Mouse (Mus musculus): Measurements from ENCODE around the gene Pak7. TPM values are rescaled to one million over a fixed set of nuclear protein-coding genes. Genes with fewer than 3 reads are reported as not detected.

The Pak7 gene
- total RNA-seq, 2 experiments from 2014 or later: 0.05 TPM; not detected in 1

DNA sequence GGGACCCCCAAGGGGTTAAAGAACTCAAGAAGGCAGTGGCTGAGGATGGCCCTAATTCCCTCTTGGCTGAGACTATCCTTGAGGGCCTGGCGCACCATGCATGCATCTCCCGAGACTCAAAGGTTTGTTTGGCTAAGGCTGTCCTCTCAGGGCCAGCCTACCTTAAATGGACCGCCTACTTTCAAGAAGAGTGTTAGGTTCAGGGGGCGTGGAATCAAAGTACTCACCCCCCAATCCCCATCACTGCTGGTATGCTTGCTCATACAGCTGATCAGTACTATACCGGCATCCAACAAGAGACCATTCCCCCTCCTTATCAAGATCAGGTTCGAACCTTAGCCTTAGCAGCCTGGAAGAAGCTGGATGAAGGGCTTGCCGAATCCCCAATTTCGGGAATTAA is 156.5 kb downstream of the Pak7 start:
- DNase-seq (ENCODE audit: low spot score): no peak
- intact Hi-C loops (cut with DNase I): no loop called here

DNA sequence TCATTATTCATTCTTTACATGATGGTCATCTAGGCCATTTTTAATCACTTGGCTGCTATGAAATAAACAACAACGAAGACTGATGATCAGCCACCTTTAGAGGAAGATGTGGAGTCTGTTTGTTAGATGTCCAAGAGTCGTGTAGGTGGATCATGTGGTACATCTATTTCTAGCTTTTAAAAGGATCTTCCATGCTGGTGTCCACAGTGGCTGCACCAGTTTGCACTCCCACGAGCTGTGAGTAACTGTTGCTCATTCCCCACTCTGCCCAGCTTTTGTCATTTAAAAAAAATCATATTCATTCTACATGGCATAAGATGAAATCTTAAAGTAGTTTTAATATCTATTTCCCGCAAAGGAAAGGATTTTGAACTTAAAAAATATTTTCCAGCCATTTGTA is 183.7 kb downstream of the Pak7 start:
- intact Hi-C loops (cut with DNase I): no loop called here
- no peak for DNase-seq (ENCODE audit: low spot score)

DNA sequence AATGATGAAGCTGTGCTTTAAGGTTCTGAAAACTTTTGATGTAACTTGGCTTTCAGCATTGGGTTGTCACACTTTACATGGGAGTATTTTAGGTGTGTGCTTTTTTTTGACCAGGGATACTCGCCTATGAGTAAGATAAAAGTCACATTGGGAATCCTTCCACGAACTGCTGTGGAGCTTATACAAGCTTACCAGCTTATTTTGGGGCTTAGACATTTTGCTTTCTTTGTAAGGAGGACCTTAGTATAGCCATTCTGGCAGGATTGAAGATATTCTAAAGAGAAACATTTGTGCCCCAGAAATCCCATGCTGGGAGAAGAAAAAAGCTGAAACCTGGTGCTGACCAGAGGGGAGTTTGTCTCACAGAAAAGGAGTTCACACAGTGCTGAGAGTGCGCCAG is 212.7 kb downstream of the Pak7 start:
- intact Hi-C loops (cut with DNase I): no loop called here
- DNase-seq (ENCODE audit: low spot score): no peak

GRCm38 (mm10) chr2:136150752-136151151 is 237.0 kb downstream of the Pak7 start:
- no peak for DNase-seq (ENCODE audit: low spot score)
- intact Hi-C loops (cut with DNase I): loop anchor here (5.0 kb wide), 1 partner anchor 447 kb away; no protein-coding TSS in a partner anchor

GRCm38 (mm10) chr2:136149530-136149929 is 238.2 kb downstream of the Pak7 start:
- DNase-seq (ENCODE audit: low spot score): no peak
- intact Hi-C loops (cut with DNase I): loop anchor here (1.0 to 5.0 kb wide), 2 partner anchors 300 to 1793 kb away; no protein-coding TSS in a partner anchor

GRCm38 (mm10) chr2:136148999-136149398 is 238.8 kb downstream of the Pak7 start:
- DNase-seq (ENCODE audit: low spot score): no peak
- intact Hi-C loops (cut with DNase I): loop anchor here (1.0 to 5.0 kb wide), 2 partner anchors 300 to 1793 kb away; no protein-coding TSS in a partner anchor

DNA sequence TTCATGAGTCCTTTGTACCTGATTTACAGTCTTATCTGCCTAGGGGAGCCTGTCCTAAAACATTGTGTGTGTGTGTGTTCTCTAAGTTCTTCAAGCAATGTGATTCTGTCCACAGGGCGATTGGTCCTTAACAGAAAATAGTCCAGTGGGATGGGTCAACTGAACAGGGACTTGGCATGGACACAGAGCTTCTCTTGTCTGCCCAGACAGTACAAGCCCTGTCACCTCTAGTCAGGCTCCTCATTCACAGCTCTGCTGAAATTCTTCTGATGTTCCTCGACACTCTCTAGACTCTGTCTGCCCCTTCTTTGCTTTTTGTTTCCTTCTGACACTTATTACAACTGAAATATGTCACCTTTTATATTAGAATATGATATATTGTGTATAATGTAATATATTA is 247.0 kb downstream of the Pak7 start:
- intact Hi-C loops (cut with DNase I): loop anchor here (2.0 kb wide), 1 partner anchor 174 kb away; no protein-coding TSS in a partner anchor
- DNase-seq (ENCODE audit: low spot score): no peak

- intact Hi-C loops (cut with DNase I): loop anchor here (2.0 to 5.0 kb wide), 2 partner anchors 173 to 782 kb away; no protein-coding TSS in a partner anchor
- DNase-seq (ENCODE audit: low spot score): no peak
Observed at GRCm38 (mm10) chr2:136139159-136140069, 248.4 kb downstream of the Pak7 start.

DNA sequence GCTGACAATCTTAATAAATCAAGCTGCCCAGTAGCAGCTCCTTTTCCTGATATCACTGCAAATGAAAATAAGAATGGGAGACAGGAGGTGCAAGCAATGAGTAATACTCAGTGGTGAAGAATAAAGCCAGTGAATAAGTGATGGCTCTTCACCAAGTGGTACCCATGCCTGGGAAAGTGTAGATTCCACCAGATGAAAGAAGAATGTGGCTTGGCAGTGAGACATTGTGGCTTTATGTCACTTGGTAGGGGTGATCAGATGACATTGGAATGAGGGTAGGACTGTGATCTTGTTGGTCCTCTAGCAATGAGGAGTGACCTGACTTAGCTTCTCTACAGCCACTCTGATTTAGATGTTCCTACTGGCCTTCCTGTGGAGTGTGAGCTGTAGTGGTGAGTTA is 249.3 kb downstream of the Pak7 start:
- intact Hi-C loops (cut with DNase I): loop anchor here (5.0 kb wide), 1 partner anchor 781 kb away; no protein-coding TSS in a partner anchor
- DNase-seq (ENCODE audit: low spot score): no peak

DNA sequence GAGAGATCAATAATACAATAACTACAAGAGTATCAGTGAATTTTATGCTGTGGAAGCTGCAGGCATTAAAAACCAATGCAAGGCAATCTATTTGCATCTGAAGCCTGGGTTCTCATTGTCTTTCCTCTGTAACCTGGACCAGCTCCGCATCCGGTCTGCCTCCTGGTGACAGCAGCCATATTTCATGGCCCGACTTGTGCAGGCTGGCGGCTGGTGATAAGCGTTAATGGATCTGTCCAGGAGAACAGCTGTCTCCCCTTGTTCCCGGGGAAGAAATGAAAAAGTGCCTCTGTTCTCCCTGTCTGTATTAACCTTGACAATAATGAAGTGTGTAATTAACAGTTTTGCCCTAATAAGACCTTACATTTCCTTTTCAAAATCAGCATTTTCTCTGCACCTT is 265.9 kb downstream of the Pak7 start:
- intact Hi-C loops (cut with DNase I): no loop called here
- no peak for DNase-seq (ENCODE audit: low spot score)

DNA sequence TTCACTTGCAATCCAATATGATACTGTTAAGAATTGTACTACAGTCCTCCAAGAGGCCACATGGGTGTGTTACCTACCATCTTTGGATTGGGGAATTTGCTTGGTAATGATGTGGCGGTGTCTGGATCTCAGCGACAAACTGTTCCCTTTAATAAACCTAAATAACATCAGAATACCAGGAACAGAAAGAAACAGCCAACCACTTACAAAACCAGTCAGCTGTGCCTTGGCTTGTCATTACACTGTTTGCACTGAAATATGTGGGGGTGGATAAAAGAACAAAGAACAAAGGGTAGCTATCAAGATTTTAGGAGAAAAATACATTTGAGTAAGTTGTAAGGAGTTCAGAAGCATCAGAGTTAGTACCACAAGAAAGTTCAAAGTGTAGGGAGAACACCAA is 269.8 kb downstream of the Pak7 start:
- no peak for DNase-seq (ENCODE audit: low spot score)
- intact Hi-C loops (cut with DNase I): no loop called here

GRCm38 (mm10) chr2:136113374-136113773 is 274.4 kb downstream of the Pak7 start:
- intact Hi-C loops (cut with DNase I): no loop called here
- no peak for DNase-seq (ENCODE audit: low spot score)

DNA sequence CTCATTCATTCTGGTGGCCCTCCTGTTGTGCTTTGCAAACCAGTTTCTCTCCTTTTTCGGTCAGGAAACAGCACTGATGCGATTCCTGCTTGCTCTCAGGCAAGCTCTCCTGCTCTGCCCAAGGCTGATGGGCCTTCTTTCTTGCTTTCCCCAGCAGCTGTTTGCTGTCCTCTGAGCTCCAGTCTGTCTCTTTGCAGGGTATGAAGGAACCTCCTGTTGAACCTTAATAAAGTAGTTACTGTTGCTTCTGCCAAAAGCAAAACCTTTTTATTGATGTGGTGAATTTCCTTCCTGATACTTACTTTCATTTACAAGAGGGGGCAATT is 278.8 kb downstream of the Pak7 start:
- intact Hi-C loops (cut with DNase I): no loop called here
- DNase-seq (ENCODE audit: low spot score): no peak

GRCm38 (mm10) chr2:136108124-136109037 is 279.4 kb downstream of the Pak7 start:
- DNase-seq (ENCODE audit: low spot score): no peak
- intact Hi-C loops (cut with DNase I): no loop called here

GRCm38 (mm10) chr2:136107597-136107996 is 280.2 kb downstream of the Pak7 start:
- intact Hi-C loops (cut with DNase I): no loop called here

DNA sequence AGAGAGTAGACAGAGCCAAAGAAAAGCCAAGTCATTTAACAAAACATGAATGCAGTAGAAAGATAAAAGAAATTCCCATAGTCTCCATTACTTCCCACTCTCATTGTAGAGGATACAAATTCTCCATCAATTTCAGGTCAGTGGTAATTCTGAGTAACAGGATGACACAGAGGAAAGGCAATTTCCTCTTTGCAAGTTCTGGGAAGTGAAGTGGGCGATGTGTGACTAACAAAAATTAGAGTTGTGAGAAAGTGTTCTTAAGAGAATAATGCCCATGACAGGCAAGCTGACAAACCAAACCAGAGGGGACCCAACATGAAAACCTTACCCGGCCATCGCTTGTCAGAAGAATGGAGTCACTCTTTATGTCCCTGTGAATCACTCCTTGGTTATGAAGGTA is 290.6 kb downstream of the Pak7 start:
- intact Hi-C loops (cut with DNase I): no loop called here
- no peak for DNase-seq (ENCODE audit: low spot score)

More at GRCm38 (mm10) chr2:136107597-136107996, 280.2 kb downstream of the Pak7 start:
- DNase-seq (ENCODE audit: low spot score): no peak

DNA sequence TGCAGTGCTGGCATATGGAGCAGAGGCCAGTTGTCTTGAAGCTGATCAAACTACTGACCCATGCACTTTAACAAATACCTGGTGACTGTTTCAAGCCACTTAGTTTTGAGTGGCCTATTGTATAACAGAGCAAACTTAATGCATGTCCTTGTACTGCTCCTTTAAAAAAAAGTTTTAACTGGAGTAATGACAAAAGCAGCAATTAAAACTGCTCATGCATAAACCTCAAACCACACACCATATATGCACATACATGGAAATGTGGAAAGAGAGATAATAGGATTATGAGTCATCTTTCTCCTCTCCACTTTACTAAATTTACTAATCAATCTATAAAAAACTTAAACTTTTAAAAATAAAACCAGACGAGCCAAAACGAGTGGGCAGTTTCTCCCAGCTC is 291.8 kb downstream of the Pak7 start:
- intact Hi-C loops (cut with DNase I): no loop called here

DNA sequence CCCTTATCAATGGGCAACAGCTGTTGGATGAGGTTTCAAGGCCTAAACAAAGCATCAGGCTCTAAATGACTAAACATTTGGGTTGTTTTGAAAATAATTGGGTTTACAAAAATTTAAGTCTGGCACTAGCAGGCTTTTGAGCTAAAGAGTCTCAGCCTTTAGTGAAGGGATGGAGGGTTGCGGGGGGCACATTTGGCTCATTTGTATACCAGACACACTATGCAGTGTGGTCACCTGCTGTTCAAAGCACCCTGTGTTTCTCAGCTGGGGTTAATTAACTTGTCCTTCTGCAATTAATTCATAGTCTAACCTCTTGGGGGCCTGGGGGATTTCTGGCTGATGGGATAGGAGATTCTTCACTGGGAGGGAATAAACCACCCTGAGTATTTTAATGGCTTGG is 323.4 kb downstream of the Pak7 start:
- no peak for DNase-seq (ENCODE audit: low spot score)
- intact Hi-C loops (cut with DNase I): no loop called here

More for the DNA sequence above, 291.8 kb downstream of the Pak7 start:
- DNase-seq (ENCODE audit: low spot score): no peak

DNA sequence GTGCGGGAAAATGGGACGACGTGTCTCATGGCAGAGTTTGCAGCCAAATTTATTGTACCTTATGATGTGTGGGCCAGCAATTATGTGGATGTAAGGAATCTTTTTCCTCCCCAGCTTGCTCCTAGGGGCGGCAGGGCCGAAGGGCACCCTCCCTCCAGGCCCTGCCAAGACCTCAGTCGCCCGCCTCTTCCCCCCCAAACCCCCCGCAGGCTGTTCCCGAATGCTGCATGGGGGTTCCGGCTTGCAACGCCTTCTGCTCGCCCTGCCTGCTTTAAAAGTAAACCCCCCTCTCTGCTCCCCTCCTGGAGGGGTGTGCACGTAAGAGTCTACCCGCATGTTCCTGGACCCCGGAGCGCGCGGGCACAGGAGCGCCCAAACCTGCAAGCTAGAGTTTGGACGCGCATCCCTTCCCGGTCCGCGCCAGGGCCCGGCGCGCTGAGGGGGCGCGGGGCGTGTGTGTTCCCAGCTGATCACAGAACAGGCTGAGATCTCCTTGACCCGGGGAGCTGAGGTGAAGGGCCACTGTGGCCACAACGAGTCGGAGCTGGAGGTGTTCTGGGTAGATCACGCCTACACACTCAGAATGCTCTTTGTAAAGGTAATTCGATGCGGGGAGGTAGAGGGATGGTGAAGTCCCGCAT is 328.6 kb downstream of the Pak7 start:
- intact Hi-C loops (cut with DNase I): no loop called here
- no peak for DNase-seq (ENCODE audit: low spot score)

DNA sequence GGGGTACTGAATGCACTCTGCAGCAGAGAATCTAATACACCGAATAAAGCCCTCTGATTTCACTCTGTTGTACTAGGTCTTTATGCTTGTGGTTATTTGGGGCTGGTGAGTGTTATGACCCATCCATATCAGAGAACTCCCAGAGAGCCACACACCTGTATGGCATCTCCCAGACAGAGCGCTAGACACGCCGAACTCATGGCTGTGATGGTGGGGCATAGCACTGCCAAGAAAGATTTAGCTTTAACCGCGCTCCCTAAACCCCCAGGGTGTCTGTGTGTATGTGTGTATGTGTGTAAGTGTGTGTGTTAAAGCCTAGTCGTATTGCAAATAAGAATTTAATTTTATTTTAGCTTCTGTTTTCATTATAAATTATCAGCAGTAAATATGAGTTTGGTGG is 329.4 kb downstream of the Pak7 start:
- DNase-seq (ENCODE audit: low spot score): no peak
- intact Hi-C loops (cut with DNase I): no loop called here

Measured in heart, postnatal 25 days (tissue).